Mouse (Mus musculus) mouse embryonic stem cell (cell line): ENCODE data around the gene 4932438H23Rik.

Experiments
- in situ Hi-C, 2 experiments: fragments of 300-500 bp; cut with MboI; formaldehyde crosslinking; loops; 1 replicate in 1 of 2; 3 replicates in 1 of 2; pipeline ENCODE4 v1.14.3; 2019 to 2020; ENCODE audit warnings: low sequenced_read_pairs in 2 of 2, low pct_unique_long_range_greater_than_20kb in 1 of 2, mixed read lengths in 1 of 2; ENCODE audit not compliant: unreplicated experiment in 1 of 2

4932438H23Rik gene

DNA sequence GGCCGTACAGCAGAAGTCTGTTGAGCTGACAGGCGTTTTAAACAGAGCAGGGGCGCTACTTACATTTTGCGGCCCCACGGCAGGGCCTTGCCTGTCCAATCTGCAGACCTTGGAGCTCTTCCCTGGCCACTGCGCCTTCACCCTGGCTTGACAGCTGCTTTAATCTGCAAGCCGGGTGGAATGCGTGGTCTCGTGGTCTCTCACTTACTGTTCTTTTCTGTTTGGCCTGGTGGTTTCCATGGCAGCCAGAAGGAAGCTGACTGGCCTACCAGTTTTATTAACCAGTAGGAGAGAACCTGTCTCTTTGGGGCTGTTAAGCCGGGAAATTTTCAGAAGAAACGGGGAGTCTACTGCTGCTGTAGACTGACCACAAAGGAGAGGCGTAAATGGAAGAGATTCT is 26.0 kb downstream of the 4932438H23Rik start:
- in situ Hi-C loops = no loop called here

DNA sequence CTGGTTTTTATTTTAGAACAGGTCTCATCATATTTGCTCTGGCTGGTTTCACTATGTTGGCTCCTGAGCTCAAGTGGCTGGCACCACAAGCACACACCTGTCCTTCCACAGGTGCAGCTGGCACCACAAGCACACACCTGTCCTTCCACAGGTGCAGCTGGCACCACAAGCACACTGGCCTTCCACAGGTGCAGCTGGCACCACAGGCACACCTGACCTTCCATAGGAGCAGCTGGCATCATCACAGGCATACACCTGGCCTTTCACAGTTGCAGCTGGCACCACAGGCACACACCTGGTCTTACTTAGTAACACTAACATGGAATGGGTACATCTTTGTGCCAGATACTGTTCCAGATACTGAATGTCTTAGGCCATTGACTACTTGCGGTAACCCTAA is 27.8 kb downstream of the 4932438H23Rik start:
- in situ Hi-C loops = no loop called here

DNA sequence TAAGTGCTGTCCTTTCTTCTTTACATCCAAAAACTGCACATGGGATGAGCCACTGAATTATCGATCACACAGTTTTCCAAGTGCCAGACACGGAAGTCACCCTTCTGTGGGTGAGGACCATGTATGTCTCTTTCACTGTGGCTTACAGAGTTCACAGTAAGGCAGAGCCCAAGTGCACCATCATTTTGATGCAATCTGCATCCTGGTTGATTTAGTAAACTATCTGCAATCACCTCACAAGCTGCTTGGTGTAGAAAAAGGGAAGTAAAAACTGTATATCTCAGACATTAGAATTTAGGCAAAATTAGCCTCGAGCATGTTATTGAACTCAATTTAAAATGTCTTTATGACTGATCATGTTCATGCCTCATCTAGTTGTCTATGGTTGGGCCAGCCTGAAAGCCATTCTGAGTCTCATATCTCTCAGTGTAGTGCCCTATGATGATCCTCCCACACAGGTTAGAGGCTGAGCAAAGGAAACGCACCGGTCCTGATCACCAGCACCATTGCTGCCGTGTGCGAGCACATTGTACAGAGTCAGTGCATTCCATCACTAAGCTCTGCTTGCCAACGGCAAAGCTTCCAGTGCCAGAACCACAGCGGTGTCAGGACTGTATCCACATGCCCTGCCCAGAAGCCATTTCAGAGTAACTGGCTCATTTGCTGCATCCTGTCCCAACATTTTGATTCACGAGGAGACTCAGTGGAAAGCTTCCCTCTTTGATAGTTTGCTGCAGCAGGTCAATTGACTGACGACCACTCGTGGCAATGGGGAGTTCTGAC is 30.1 kb downstream of the 4932438H23Rik start:
- in situ Hi-C loops = no loop called here

DNA sequence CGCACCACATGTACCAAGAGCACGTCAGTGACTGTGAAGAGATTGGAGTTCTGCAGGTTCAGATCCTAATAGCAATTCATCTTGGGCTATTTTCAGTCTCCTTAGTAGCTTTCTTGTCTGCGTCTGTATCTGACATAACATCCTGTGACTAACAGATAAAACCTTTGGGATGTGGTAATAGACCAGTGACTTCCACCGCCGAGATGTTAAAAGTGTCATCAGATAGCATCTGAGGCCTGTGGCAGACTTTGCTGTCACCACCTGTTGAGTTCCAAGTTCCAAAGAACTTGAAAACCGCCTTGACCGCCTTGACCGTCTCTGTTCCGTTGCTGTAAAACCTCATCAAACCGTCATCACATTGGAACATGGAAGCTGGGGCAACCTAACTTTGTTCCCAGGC is 31.1 kb downstream of the 4932438H23Rik start:
- in situ Hi-C loops = no loop called here

DNA sequence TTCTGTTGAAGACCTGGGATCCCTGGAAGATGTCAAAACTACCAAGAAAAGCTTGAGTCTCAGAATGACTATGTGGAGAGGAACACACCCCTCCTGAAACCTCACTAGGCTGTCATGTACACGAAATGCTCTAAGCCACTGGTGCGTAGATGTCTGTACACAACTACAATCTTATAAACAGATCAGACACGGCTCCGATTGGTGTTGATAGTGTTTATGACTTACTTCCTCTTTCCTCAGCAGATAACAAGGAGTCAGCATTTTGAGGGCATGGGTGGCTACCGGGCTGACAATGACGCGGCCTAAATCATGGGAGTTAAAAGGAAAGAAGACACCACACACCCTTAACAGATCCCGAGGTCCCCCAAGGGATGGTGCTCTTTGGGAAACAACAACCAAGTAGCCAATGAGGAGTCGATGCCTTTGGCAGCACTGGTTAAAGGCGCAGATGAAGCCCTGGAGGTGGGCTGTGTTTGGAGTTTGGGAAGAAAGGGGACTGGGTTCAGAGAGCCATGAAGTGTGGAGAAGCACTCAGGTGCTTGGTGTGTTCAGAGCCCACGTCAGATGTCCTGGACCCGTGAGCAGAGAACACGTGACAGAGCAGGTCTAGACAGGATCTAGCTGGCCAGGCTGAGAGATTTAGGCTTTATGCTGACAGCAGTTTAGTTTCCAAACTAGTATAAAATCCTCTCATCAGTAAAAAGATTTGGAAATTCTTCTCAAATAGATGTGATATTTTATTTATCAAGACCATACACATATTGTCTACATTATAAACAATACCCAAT is 33.2 kb downstream of the 4932438H23Rik start:
- in situ Hi-C loops = no loop called here

DNA sequence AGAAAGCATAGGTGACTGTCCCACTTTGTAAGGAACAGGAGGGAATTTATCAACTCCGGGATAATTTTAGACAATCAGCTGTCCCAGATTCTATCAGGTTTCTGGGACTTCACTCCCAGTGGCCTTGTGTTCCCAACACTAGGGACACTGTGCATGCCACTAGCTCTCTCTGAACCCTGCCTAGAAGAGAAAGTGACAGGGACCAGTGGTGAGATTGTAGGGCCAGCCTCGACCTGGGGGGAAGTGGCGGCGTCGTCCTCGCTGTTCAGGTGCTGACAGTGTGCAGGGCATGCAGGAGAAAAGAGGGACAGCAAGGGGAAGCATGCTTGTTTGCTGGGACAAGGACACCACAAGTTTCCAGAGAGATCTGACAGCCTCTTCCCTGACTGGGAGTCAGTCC is 37.2 kb downstream of the 4932438H23Rik start:
- in situ Hi-C loops = no loop called here

DNA sequence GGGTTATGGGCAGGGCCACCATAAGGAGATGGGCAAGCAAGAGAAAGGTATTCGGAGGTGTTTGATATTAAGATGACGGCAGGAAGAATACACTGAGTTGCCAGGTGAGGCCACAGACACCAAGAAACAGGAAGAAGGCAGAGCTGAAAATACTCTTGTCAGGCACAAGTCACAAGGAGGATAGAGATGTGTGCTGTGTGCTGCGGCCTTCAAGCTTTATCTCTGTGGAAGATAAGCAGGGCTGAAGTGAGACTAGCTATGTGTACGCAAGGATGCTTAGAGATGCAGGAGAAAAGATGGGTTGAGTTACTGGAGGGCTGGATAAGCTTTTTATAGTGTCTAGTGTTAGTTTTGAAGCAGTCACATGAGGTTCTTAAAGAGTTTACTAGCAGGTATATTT is 37.7 kb downstream of the 4932438H23Rik start:
- in situ Hi-C loops = no loop called here

DNA sequence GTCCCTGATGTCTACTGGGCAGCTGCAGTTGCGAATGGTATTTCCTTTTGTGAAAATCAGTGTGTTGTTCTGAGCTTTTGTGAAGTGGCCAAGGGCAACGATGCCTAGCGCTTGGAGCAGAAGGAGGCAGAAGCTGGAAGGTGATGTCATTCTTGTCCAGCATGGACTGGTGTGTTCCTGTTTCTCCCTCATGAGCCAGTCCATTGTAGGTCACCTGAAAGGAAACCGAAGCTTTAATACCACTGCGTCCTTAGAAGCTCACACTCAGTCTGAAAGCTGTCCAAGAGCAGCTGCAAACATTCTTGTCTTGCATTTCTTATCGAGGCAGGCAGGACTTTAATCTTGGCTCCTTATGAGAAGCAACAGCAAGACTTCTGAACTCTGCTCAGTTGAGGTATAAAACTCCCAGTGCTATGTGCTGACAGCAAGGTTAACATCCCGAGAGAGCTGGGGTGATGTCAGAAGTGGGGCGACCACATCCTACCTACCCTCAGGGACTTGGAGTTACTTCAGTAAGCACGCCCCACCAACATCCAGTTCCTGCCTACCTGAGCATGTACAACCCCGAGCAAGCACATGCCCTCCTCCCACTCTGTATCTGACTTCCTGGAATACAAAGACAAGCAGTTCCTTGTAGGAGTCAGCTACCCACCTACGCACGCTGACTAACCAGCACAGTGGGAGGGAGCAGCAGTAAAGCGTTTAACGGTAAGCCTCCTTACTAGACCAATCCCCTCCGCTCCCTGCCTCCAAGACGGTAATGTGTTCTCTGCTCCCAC is 38.7 kb downstream of the 4932438H23Rik start:
- in situ Hi-C loops = no loop called here

DNA sequence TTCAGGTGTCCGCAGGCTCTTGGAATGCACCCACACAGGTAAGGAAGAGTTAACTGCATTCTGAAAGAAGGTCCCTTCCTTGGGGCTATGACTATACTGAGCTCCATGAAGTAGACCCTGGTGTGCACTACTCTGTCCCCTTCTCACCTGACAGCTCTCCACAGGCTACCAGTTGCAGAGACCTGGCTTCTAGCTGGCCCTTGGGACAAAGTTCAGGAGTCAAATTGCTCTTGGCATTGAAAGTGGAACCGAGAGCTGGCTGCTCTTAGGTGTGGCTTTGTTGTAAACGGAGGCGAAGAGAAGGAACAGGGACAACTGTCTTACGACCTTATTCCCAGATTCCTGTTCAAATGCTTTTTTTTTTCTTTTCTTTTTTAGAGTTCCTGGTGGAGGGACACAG is 39.8 kb downstream of the 4932438H23Rik start:
- in situ Hi-C loops = no loop called here

DNA sequence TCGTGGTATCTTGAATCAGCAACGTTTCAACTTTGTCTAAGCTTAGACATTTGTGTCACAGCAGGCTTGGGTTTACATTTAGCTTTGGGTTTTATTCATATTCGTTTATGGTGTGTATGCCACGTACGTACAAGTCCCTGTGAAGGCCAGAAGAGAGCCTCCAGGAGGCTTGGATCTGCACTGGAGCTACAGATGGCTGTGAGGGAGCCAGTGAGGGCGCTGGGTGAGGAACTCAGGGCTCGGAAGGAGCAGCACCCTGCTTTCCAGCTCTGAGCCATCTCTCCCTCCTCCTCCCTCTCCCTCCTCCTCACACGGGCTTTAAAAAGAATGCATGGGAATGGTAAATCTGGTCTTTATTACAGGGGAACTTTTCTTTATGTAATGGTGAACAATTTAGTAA is 41.3 kb downstream of the 4932438H23Rik start:
- in situ Hi-C loops = no loop called here

DNA sequence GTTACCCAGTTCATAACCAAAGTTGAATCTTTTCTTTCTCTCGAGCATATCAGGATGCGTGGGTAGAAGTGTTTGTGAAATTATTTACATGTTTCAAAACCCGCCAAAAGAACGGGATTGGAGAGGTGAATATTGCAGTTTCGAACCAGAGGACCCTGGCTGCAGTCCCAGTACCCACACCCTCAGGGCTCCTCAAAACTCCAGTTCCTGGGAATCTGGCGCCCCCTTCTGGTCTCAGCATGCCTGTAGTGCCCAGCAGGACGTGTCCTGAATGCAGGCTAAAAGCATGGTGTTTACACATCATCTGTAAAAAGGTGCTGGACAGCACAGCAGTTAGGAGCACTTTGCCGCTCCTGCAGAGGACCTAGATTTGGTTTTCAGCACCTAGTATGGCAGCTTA is 49.4 kb downstream of the 4932438H23Rik start:
- in situ Hi-C loops = no loop called here

DNA sequence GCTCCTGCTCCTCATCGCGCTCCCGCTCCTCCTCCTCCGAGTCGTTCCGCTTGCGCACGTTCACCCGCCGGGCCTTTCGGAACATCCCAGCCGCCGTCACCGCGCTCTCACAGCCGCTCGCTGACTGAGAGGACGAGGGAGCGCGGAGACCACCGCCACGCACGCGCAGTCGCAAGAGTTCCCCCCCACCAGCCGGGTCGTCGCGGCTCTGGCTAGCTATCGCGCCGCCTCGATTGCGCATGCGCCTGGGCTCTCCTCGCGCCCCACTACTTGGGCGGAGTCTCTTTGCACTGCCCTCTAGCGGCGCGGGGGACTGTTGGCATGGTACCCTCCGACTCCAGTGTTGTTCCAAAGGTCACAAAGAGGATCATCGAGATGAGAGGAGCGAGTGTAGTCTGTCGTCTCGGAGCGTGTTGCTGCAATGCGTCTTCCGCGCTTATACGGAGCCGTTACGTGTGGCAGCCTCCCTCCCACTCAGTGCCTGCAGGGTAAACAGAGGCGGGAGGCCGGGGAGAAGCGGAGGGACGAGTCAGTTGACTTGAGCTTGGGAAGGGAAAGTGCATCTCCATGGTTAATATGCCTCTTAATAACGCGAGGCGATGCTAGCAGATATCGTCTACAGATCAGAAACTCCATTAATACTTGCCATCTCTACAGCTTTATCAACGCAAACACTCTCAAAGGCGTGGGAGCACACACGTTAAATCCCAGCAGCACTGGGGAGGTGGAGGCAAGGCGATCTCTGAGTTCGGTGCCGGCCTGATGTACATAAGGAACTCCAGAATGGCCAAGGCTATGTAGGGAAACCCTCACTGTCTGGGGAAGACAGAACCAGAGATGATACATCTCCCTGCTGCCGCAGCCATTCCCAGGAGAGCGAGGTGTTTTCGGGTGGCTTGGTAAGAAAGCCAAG is 50.4 kb downstream of the 4932438H23Rik start, which contains the start of gene Paxbp1:
TSS of gene Paxbp1 (minus strand) at position 274 of the 913 bp plus-strand sequence.
- in situ Hi-C loops = no loop called here

DNA sequence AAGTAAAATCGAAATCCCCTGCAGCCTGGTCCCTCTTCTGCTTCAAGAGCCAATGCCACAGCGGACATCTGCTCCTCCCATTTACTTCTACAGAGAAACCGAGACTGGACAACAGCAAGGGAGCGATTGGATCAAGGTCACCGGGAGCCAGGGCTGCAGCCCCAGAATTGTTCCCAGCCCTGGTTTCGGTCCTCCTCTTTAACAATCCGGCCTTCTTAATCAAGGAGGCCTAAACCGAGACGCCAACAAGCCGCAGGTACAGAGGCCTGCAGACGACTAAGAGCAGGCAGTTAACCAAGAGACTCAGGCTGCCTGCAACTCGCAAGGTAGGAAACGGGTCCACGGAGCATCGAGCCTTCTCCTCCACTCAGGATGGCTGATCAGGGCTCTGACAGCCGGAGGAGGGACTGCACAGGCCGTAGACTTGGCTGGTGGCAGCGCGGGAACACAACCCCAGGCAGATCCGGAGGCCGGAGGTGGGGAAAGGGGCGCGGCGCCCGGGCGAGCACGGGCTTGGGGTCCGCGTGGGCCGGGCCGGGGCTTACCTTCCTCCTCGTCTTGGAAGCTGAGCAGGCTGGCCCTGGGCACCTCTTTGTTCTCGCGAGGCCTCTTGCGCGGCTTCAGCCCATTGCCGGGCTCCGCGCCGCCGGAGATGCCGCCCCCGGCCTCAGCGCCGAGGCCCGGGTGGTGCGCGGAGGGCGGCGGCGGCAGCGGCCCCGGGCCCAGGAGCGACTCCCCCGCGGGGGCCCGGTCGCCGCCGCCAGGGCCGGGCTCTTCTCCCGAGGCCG is 51.3 kb downstream of the 4932438H23Rik start:
- in situ Hi-C loops = no loop called here

DNA sequence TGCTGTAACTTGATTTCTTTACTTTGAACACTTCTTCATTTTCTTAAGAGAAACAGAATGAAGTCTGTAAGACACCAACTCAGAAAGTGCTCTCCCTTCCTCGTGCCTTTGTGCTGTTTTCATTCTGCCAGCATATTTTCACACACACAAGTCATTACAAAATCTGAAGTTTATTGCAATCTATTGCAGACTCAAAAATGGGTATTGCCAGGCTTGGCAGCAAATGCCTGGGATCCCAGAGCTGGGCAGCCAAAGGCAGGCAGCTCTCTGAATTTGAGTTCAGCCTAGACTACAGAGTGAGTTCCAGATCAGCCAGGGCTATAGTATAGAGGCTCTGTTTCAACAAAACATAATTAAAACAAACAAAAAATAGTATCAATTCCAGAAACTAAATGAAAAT is 52.3 kb downstream of the 4932438H23Rik start:
- in situ Hi-C loops = no loop called here

DNA sequence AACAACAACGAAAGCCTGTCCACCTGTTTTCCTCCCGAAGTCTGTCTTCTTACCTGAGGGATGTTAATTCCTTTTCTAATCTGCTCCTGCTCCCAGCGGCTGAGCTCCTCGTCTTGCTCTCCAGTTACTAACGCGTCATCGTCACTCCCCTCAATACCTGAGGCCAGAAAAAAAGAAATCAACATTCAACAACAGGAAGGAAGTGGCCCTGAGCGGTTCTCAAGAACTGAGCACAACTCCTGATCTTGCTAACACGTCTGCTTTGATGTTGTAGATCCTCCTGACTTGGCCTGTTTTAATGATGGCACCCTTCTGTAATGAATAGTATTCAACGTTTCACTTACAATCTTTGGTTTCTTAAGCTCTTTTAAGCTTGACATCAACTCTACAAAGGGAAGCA is 59.1 kb downstream of the 4932438H23Rik start:
- in situ Hi-C loops = no loop called here

DNA sequence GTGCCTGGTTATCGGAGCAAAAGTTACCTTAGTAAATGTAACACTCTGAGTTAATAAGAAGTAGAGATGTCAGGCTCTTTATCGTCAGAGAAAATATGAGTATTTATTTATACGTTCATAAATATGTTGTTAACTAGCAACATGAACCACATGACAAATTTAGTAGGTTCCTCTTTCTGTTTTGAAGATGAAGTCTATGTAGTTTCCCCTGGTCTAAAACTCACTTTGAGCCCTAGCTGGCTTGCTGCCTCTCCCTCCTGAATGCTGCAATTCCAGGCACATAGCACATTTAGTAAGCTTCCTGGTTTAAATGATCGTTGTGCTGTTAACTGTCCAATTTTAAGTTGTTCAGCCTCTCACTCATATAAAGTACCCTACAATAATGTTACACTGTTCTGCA is 64.2 kb downstream of the 4932438H23Rik start:
- in situ Hi-C loops = no loop called here

DNA sequence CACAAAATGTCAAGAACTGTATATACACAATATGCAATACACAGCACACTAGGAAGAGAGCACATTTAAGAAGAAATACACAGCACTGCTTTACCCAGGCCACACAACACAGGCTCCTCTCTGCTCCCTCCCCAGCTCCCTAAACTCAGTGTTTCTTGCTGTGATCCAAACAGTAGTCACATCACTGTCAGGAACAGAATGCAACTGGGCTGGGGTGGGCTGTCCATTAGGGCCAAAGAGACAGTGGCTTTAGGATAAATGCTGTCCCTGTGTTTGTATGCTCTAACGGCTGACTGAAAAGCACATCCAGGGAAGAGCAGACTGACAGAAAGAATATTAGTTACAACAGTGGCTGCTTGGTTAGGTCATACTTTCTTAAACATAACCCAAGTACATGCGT is 65.0 kb downstream of the 4932438H23Rik start:
- in situ Hi-C loops = no loop called here
